Mouse (Mus musculus) lung, adult 2 months (tissue): ENCODE results near the gene Zfp27. TPM values are rescaled to one million over a fixed set of nuclear protein-coding genes. Genes with fewer than 3 reads are reported as not detected.
"Not testable (repeated sequence)": the region's sequence is repeated elsewhere in the genome, so short reads cannot be mapped to it uniquely, and the experiment has no call there.

ENCODE experiments used
- DNase-seq: peaks from one replicate; pipeline ENCODE4 v3.0.0; 2022
- H3K4me1 ChIP-seq: fragments of 200-500 bp; 2 replicates; pipeline ENCODE4 v1.6.1; 2011; ENCODE audit warnings: low read length; ENCODE audit not compliant: control insufficient read depth, insufficient read depth
- H3K4me3 ChIP-seq: fragments of 200-500 bp; replicated peaks from 2 replicates; pipeline ENCODE3; 2011; ENCODE audit warnings: low read depth, mild to moderate bottlenecking, control low read depth, low read length; ENCODE audit errors: extremely low read depth
- CTCF ChIP-seq: fragments of 200-500 bp; IDR thresholded peaks from 2 replicates; pipeline ENCODE4 v1.5.1; 2011; ENCODE audit warnings: mild to moderate bottlenecking, low read length, control low read depth; ENCODE audit not compliant: insufficient read depth
- POLR2A ChIP-seq: fragments of 200-500 bp; IDR thresholded peaks from 2 replicates; pipeline ENCODE4 v1.6.1; 2011; ENCODE audit warnings: low read depth, mild to moderate bottlenecking, control low read depth, low read length, borderline replicate concordance; ENCODE audit errors: extremely low read depth
- WGBS: fragments of 180-500 bp; shearing (Covaris S2); methylation state at CpG from one replicate; pipeline ENCODE4 v1.1.7; 2018; 5-methylcytosine and 5-hydroxymethylcytosine counted together
- polyA plus RNA-seq: library from polyadenylated mRNA; depleted of rRNA; stranded (reverse); fragments of >200 nt; gene quantifications from 2 replicates; pipeline ENCODE4 v1.2.3, GENCODE M21; 2012

Zfp27 gene
- polyA plus RNA-seq, 1 experiment, result 2.6 TPM

DNA sequence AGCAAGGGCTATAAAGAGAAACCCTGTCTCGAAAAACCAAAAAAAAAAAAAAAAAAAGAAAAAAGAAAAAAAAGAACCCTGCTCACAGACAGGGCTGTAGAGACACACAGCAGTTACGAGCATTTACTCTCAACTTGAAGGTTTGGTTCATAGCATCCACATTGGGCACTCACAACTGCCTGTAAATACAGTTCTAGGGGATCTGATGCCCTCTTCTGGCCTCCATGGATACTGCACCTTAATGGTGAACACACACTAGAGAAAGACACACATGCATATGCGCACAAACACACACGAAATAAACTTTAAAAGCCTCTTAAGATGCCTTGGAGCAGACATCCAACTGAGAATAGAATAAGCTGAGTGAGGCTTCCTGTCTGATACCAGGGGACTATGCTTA lies 8.0 kb downstream of the Zfp27 start:
- H3K4me3 ChIP-seq, result no peak overlapping the region
- TF ChIP-seq POLR2A (no peak), CTCF (no peak)
- WGBS, result 94% methylated on average over 4 of the region's 4 CpGs
- H3K4me1 ChIP-seq, result no peaks in the 10 kb centered on the region
- no peak for DNase-seq

DNA sequence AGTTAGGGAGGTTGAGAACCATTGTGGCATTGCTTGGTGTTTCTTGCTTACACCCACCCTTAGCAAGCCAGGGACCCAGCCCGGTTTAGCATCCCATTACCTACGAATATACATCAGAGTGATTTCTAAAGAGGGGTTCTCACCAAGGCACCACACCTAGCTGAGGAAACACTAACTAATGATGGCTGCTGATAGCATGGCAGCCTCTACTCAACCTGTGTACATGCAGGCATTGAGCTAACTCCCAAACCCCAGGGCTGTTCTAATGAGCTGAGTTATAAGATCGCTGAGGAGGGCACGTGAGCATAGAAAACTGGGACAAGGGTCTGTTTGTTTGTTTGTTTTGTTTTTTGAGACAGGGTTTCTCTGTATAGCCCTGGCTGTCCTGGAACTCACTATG lies 13.6 kb downstream of the Zfp27 start:
- no peaks in the 10 kb centered on the region for H3K4me1 ChIP-seq
- 97% methylated on average over 4 of the region's 4 CpGs for WGBS

GRCm38 (mm10) chr7:29890501-29890900 lies 15.9 kb downstream of the Zfp27 start:
- no peak overlapping the region for H3K4me3 ChIP-seq
- 97% methylated on average over 7 of the region's 7 CpGs for WGBS
- TF ChIP-seq POLR2A (no peak), CTCF (no peak)

More for the DNA sequence above, 13.6 kb downstream of the Zfp27 start:
- TF ChIP-seq POLR2A (no peak), CTCF (no peak)
- H3K4me3 ChIP-seq, result no peak overlapping the region
- no peak for DNase-seq

GRCm38 (mm10) chr7:29880916-29881315 lies 25.5 kb downstream of the Zfp27 start:
- DNase-seq, result no peak
- no peak for TF ChIP-seq CTCF
- TF ChIP-seq POLR2A, result no peak

More at GRCm38 (mm10) chr7:29890501-29890900, 15.9 kb downstream of the Zfp27 start:
- no peaks in the 10 kb centered on the region for H3K4me1 ChIP-seq
- no peak for DNase-seq

GRCm38 (mm10) chr7:29880056-29880455 lies 26.3 kb downstream of the Zfp27 start:
- no peak overlapping the region for H3K4me3 ChIP-seq
- TF ChIP-seq CTCF, result no peak
- no peak for DNase-seq
- 78% methylated on average over 7 of the region's 7 CpGs for WGBS
- H3K4me1 ChIP-seq, result no peaks in the 10 kb centered on the region

More at GRCm38 (mm10) chr7:29880916-29881315, 25.5 kb downstream of the Zfp27 start:
- H3K4me1 ChIP-seq, result no peaks in the 10 kb centered on the region
- 61% methylated on average over 7 of the region's 7 CpGs for whole genome bisulfite sequencing
- no peak overlapping the region for H3K4me3 ChIP-seq

DNA sequence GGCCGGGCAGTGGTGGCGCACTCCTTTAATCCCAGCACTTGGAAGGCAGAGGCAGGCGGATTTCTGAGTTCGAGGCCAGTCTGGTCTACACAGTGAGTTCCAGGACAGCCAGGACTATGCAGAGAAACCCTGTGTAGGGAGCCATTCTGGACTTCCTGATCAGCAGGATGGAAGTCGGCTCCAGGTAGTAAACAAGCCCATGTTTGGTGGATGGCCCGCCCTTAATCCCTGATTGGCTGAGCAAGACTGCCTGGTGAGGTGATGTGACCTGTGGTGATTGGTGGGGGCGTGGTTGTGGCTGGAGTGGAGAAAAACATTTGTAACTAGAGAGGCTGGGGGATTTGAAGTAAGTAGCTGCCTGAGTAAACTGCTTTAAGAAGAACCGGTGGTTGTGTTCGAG lies 28.8 kb downstream of the Zfp27 start:
- not testable (repeated sequence) for H3K4me1 ChIP-seq, DNase-seq
- 95% methylated on average over 9 of the region's 9 CpGs for WGBS

GRCm38 (mm10) chr7:29874256-29874655 lies 32.1 kb downstream of the Zfp27 start:
- TF ChIP-seq POLR2A (no peak), CTCF (no peak)
- no peak overlapping the region for H3K4me3 ChIP-seq
- WGBS, result 95% methylated on average over 10 of the region's 10 CpGs
- DNase-seq, result no peak
- H3K4me1 ChIP-seq, result no peaks in the 10 kb centered on the region

More for the DNA sequence above, 28.8 kb downstream of the Zfp27 start:
- H3K4me3 ChIP-seq, result not testable (repeated sequence)

DNA sequence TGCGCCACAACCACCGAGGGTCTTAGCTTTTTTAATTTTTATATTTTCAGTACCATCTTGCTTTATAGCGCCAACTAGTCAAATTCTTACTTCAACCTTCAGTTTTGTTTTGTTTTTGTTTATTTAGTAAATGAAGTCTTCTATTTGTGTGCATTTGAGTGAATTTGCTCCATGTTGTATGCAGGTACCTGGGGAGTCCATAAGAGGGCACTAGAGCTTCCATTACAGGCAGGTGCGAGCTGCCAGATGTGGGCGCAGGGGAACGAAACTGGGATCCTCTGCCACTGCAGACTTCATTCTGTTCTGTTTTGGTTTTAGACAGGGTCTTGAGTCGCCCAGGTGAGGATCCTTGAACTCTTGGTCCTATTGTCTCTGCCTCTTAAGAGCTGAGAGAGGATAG lies 44.7 kb downstream of the Zfp27 start:
- no peak overlapping the region for H3K4me3 ChIP-seq
- no peak for DNase-seq
- WGBS, result 90% methylated on average over 7 of the region's 7 CpGs
- TF ChIP-seq POLR2A, result no peak
- no peak for TF ChIP-seq CTCF
- H3K4me1 ChIP-seq, result peaks cover 2% of the 10 kb centered on the region; the same call in 1 of the 2 replicates

- peak; percentile 78 for DNase-seq
- TF ChIP-seq POLR2A (peak; percentile 65; the same call in 1 of the 2 replicates), CTCF (no peak)
- Histone ChIP-seq H3K4me3 (peak within 1 kb of the TSS; percentile 93), H3K4me1 (peaks cover 2% of the 10 kb centered on the region; the same call in 1 of the 2 replicates)
- 3% methylated on average over 32 of the region's 32 CpGs for WGBS
Measured at GRCm38 (mm10) chr7:29859532-29860517, 46.5 kb downstream of the Zfp27 start, which contains the start of gene Zfp420. Gene Zfp420, plus strand, starts transcription at chr7:29859979.

- DNase-seq, result peak; percentile 87
- Histone ChIP-seq H3K4me3 (peak within 1 kb of the TSS; percentile 97), H3K4me1 (0 out of 2 replicates have a peak, but pooled peaks cover 3% of the 10 kb centered on the region)
- WGBS, result 2% methylated on average over 21 of the region's 21 CpGs
- TF ChIP-seq CTCF (no peak), POLR2A (no peak)
Measured at GRCm38 (mm10) chr7:29853219-29853842, 53.0 kb downstream of the Zfp27 start, which contains the start of gene Zfp940. Gene Zfp940, minus strand, starts transcription at chr7:29853669.
